ENCODE assay signal across 8 mouse cellular contexts in genomic region chr10:89745666-89746020, GRCm38 (mm10). TPM values are rescaled to one million over a fixed set of nuclear protein-coding genes. Genes with fewer than 3 reads are reported as not detected.
DNase-seq lines count a peak whose midpoint lies in the region; ATAC-seq and TF ChIP-seq lines count a peak whose summit lies in the region.

No protein-coding gene starts in this region.

- no peaks in the 10 kb centered on the region for H3K9me3 ChIP-seq in kidney, embryonic 14.5 days (ENCODE audit: control insufficient read depth, low read length)
- no peaks in the 10 kb centered on the region for H3K9me3 ChIP-seq in heart, embryonic 16.5 days (replicated peaks; ENCODE audit: control insufficient read depth, low read length)

- no peaks in the 10 kb centered on the region for H3K27me3 ChIP-seq in kidney, embryonic 14.5 days (ENCODE audit: control insufficient read depth, insufficient read depth, low read length)
- H3K27me3 ChIP-seq in Patski: peaks cover 3% of the 10 kb centered on the region
- H3K27me3 ChIP-seq in heart, embryonic 16.5 days (ENCODE audit: control insufficient read depth, insufficient read depth, low read length): no peaks in the 10 kb centered on the region

- peak overlapping the region; percentile 93 for H3K9ac ChIP-seq in kidney, embryonic 14.5 days (ENCODE audit: low read depth, low read length)
- peak overlapping the region; percentile 98 for H3K9ac ChIP-seq in heart, embryonic 16.5 days (ENCODE audit: low read length)

- TF ChIP-seq CTCF in Patski (IDR thresholded peaks at IDR 0.05): no peak

- CTCF ChIA-PET in Patski (lab: Charles Lee): no interaction called here

- peak overlapping the region; percentile 98 for H3K4me3 ChIP-seq in kidney, embryonic 14.5 days (ENCODE audit: low read length)
- H3K4me3 ChIP-seq in heart, embryonic 16.5 days (ENCODE audit: low read length): peak overlapping the region; percentile 100

- H3K4me1 ChIP-seq in kidney, embryonic 14.5 days (ENCODE audit: control insufficient read depth, insufficient read depth, low read length): peaks cover 11% of the 10 kb centered on the region; the same call in 1 of the 2 replicates
- H3K4me1 ChIP-seq in heart, embryonic 16.5 days (ENCODE audit: control insufficient read depth, insufficient read depth, low read length): peaks cover 15% of the 10 kb centered on the region

- under 1% methylated on average over 14 of the region's 14 CpGs for WGBS in kidney, embryonic 14.5 days
- 0% methylated on average over 14 of the region's 14 CpGs for WGBS in heart, embryonic 16.5 days

- DNase-seq in kidney, postnatal 10 days: no peak
- DNase-seq in Patski (ENCODE audit: low read depth, low spot score): no peak
- peak; percentile 42 for DNase-seq in lung, postnatal 36 days
- no peak for DNase-seq in adrenal gland, postnatal 4 days (ENCODE audit: low spot score in 2 of 2)
- no peak for DNase-seq in cerebellum, adult 11 months
- no peak for DNase-seq in kidney, postnatal 4 days

- no peaks in the 10 kb centered on the region for H3K36me3 ChIP-seq in kidney, embryonic 14.5 days (ENCODE audit: control insufficient read depth, insufficient read depth, low read length)
- H3K36me3 ChIP-seq in heart, embryonic 16.5 days (ENCODE audit: control insufficient read depth, insufficient read depth): no peaks in the 10 kb centered on the region

- H3K27ac ChIP-seq in kidney, embryonic 14.5 days (ENCODE audit: low read depth, low read length): peak overlapping the region; percentile 91; the same call in 1 of the 2 replicates
- H3K27ac ChIP-seq in heart, embryonic 16.5 days (ENCODE audit: low read length): peak overlapping the region; percentile 94

- ATAC-seq in kidney, embryonic 14.5 days (ENCODE audit: low FRiP score, low TSS enrichment): no peak
- peak; percentile 44 for ATAC-seq in Patski
- no peak for ATAC-seq in heart, embryonic 16.5 days (replicated peaks; ENCODE audit: extremely low read depth, insufficient read depth, low FRiP score)

- in situ Hi-C loops in Patski (cut with MboI; ENCODE audit: low pct_unique_long_range_greater_than_20kb): loop anchor here (25.0 kb wide), 1 partner anchor 292 kb away; no protein-coding TSS in a partner anchor

- H3K4me2 ChIP-seq in kidney, embryonic 14.5 days (replicated peaks; ENCODE audit: low read depth, low read length): peak overlapping the region; percentile 62
- peak overlapping the region; percentile 76 for H3K4me2 ChIP-seq in heart, embryonic 16.5 days (ENCODE audit: low read depth, low read length)

- POLR2A ChIA-PET in Patski (lab: Charles Lee): no interaction called here

RNA-seq across cellular contexts. Expression of gene Uhrf1bp1l, which starts 0.9 kb away (rescaled TPM):
- polyA plus RNA-seq in kidney, embryonic 14.5 days (2014; fragmentation: Nextera tagmentation; extraction: Ambion mirVana): 22.9 and 38.0 TPM in 2 replicates
- 62.8 TPM for polyA plus RNA-seq in Patski (2021)
- 19.9 and 22.9 TPM in 2 replicates for polyA plus RNA-seq in heart, embryonic 16.5 days (2015; fragmentation: Nextera tagmentation; extraction: Ambion mirVana)
- 10 to 100 TPM; 69.0 to 71.5 TPM for total RNA-seq in adrenal gland, postnatal 4 days (2021)

RNA-seq across cellular contexts. Expression of gene Actr6, which starts 13.5 kb away (rescaled TPM):
- polyA plus RNA-seq in kidney, embryonic 14.5 days (2014; fragmentation: Nextera tagmentation; extraction: Ambion mirVana): 36.3 and 48.7 TPM in 2 replicates
- polyA plus RNA-seq in Patski (2021): 16.8 TPM
- polyA plus RNA-seq in heart, embryonic 16.5 days (2015; fragmentation: Nextera tagmentation; extraction: Ambion mirVana): 19.0 and 29.6 TPM in 2 replicates
- 10 to 100 TPM; 23.0 to 26.0 TPM for total RNA-seq in adrenal gland, postnatal 4 days (2021)

RNA-seq across cellular contexts. Expression of gene Scyl2, which starts 59.6 kb away (rescaled TPM):
- polyA plus RNA-seq in kidney, embryonic 14.5 days (2014; fragmentation: Nextera tagmentation; extraction: Ambion mirVana): 9.2 and 16.0 TPM in 2 replicates
- polyA plus RNA-seq in Patski (2021): 40.2 TPM
- polyA plus RNA-seq in heart, embryonic 16.5 days (2015; fragmentation: Nextera tagmentation; extraction: Ambion mirVana): 4.1 and 4.4 TPM in 2 replicates
- 10 to 100 TPM; 39.5 to 39.8 TPM for total RNA-seq in adrenal gland, postnatal 4 days (2021)
